Mouse (Mus musculus) adrenal gland, adult 2 months (tissue): ENCODE measurements around the gene Ipo5. TPM values are rescaled to one million over a fixed set of nuclear protein-coding genes. Genes with fewer than 3 reads are reported as not detected.

Experiments
- polyA plus RNA-seq: library from polyadenylated mRNA; depleted of rRNA; stranded (reverse); fragments of >200 nt; gene quantifications from 2 replicates; pipeline ENCODE4 v1.2.3, GENCODE M21; 2012; rRNA removed
- total RNA-seq, 2 experiments: library from RNA; stranded (reverse); gene quantifications; 2 replicates each; pipeline ENCODE4 v1.2.3; 2021

Gene Ipo5
- total and polyA plus RNA-seq, 3 experiments, result 7.7 to 73.7 (median 70.8) TPM

Other genes with a start within 250 kb of the Ipo5 start
- gene Farp1, start 124.0 kb downstream of the Ipo5 start, total RNA-seq, result 10 to 100 TPM; 18.0 to 24.0 TPM
- 7.4 and 10.9 TPM in 2 replicates for gene Farp1, start 124.0 kb downstream of the Ipo5 start, polyA plus RNA-seq